Mouse (Mus musculus): ENCODE data around the gene Akr1c19.

Gene Akr1c19

GRCm38 (mm10) chr13:4270860-4271259, 42.4 kb downstream of the Akr1c19 start:
- no peak for DNase-seq

DNA sequence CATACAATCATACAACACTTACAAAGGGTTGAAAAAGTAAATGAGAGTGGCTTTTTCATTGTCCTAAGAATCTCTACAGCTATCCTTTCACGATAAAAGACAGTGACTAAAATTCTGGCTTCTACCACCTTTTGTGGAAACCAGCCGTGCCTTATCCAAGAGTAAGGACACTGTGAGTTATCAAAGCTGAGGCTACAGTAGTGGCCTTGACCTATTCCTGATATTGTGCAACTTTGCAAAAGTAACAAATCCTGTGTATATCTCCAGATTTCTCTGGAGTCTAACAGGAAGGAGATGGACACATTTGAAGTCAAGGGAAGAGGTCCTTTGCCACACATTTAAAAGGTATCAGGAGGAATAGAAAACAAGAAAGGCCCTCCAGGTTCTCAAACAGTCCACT, 49.0 kb downstream of the Akr1c19 start:
- no peak for DNase-seq

DNA sequence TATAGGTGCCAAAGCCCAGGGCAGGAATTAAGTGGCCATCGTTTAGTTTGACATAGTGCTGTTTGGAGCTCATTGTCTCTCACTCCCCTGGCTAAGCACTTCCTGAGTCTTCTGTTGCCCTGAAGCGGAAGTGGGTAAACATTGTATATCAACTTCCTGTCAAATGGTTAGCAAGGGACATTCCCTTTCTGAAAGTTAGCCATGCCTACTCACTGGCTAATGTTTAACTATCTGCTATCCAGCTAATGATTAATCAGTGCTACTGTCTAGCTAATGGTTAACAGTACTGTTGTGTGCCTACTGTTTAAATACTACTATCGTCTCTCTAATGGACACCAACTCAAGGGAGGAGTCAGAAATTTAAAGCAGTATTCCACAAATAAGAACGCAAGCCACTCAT, 50.8 kb downstream of the Akr1c19 start, which contains the start of gene Akr1c12:
Akr1c12 (minus strand) TSS at position 150 of the 400 bp plus-strand sequence.
- peak; percentile 93 for DNase-seq

GRCm38 (mm10) chr13:4281471-4282412, 53.2 kb downstream of the Akr1c19 start:
- peak; percentile 78 for DNase-seq

DNA sequence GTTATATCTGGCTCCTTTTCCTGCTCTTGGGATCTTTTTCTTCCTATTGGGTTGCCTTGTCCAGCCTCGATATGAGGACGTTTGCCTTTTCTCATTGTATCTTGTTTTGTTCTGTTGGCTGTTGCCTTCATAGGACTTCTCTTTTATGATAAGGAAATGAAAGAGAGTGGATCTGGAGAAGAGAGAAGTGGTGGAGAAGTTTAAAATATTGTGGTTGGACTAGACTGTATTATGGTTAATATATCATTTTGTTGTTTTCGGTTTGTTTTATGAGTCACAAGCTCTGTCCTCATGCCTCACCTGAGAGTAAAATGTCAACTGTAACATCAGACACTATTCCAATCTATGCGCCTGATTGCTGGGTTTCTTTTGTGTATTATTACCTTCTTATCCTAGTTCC, 68.5 kb downstream of the Akr1c19 start:
- DNase-seq = no peak

All from kidney, adult 9 months (tissue).